Mouse (Mus musculus) limb, embryonic 12.5 days (tissue): ENCODE results near the gene Atp6v1e1. TPM values are rescaled to one million over a fixed set of nuclear protein-coding genes. Genes with fewer than 3 reads are reported as not detected.

Experiments
- ATAC-seq: fragments of 200-750 bp; cut with Nextera tagmentation; 2 replicates; pipeline ENCODE4 v1.8.0; 2017; ENCODE audit warnings: low read depth, moderate TSS enrichment; ENCODE audit not compliant: insufficient number of reproducible peaks, insufficient read depth, low FRiP score, low TSS enrichment
- H3K27ac ChIP-seq: fragments of 300-500 bp; sonication (generic); 2 replicates; pipeline ENCODE4 v1.5.1; 2016; ENCODE audit warnings: mild to moderate bottlenecking, moderate library complexity
- H3K27me3 ChIP-seq: fragments of 300-500 bp; sonication (generic); 2 replicates; pipeline ENCODE4 v1.6.1; 2016; ENCODE audit warnings: mild to moderate bottlenecking, moderate library complexity
- H3K36me3 ChIP-seq: fragments of 300-500 bp; sonication (generic); 2 replicates; pipeline ENCODE4 v1.6.1; 2016; ENCODE audit warnings: mild to moderate bottlenecking, moderate library complexity
- H3K4me1 ChIP-seq: fragments of 300-500 bp; sonication (generic); replicated peaks from 2 replicates; pipeline ENCODE4 v1.6.1; 2016
- H3K4me2 ChIP-seq: fragments of 300-500 bp; sonication (generic); 2 replicates; pipeline ENCODE4 v1.6.1; 2016; ENCODE audit warnings: mild to moderate bottlenecking, moderate library complexity
- H3K4me3 ChIP-seq: fragments of 300-500 bp; sonication (generic); replicated peaks from 2 replicates; pipeline ENCODE4 v1.5.1; 2016; ENCODE audit warnings: mild to moderate bottlenecking
- H3K9ac ChIP-seq: fragments of 300-500 bp; sonication (generic); replicated peaks from 2 replicates; pipeline ENCODE4 v1.6.1; 2016; ENCODE audit warnings: mild to moderate bottlenecking, moderate library complexity
- H3K9me3 ChIP-seq: fragments of 300-500 bp; sonication (generic); 2 replicates; pipeline ENCODE4 v1.6.1; 2016; ENCODE audit warnings: mild to moderate bottlenecking, moderate library complexity
- WGBS: fragments of 180-500 bp; shearing (Covaris S2); methylation state at CpG from one replicate; pipeline ENCODE4 v1.1.7; 2016; 5-methylcytosine and 5-hydroxymethylcytosine counted together
- polyA plus RNA-seq: library from polyadenylated mRNA; unstranded; fragments of >200 nt; fragmentation: Nextera tagmentation; extraction: Ambion mirVana; gene quantifications from 2 replicates; pipeline ENCODE4 v1.2.1, GENCODE M21; 2016

Atp6v1e1 gene
- polyA plus RNA-seq, 1 experiment from 2014 or later = 109 TPM

- Histone ChIP-seq H3K27me3 (no peaks in the 10 kb centered on the region), H3K9ac (no peak overlapping the region), H3K27ac (no peak overlapping the region), H3K36me3 (peaks cover 40% of the 10 kb centered on the region), H3K4me1 (peaks cover 5% of the 10 kb centered on the region; the same call in 1 of the 2 replicates), H3K9me3 (no peaks in the 10 kb centered on the region), H3K4me2 (no peak overlapping the region), H3K4me3 (no peak overlapping the region)
- no peak for ATAC-seq
- 94% methylated on average over 10 of the region's 11 CpGs for WGBS
Measured at GRCm38 (mm10) chr6:120790153-120790552, 32.4 kb downstream of the Atp6v1e1 start.

- no peak overlapping the region for H3K4me3 ChIP-seq
Measured at GRCm38 (mm10) chr6:120788904-120789303, 33.7 kb downstream of the Atp6v1e1 start.

GRCm38 (mm10) chr6:120788068-120788607 is 34.5 kb downstream of the Atp6v1e1 start:
- 77% methylated on average over 5 of the region's 5 CpGs for WGBS

More at GRCm38 (mm10) chr6:120788904-120789303, 33.7 kb downstream of the Atp6v1e1 start:
- Histone ChIP-seq H3K9me3 (no peaks in the 10 kb centered on the region), H3K27ac (no peak overlapping the region), H3K36me3 (peaks cover 28% of the 10 kb centered on the region), H3K4me2 (no peak overlapping the region), H3K9ac (no peak overlapping the region), H3K27me3 (no peaks in the 10 kb centered on the region), H3K4me1 (peaks cover 5% of the 10 kb centered on the region; the same call in 1 of the 2 replicates)
- no peak for ATAC-seq

GRCm38 (mm10) chr6:120784351-120784750 is 38.2 kb downstream of the Atp6v1e1 start:
- H3K9ac ChIP-seq = no peak overlapping the region
- no peak overlapping the region for H3K27ac ChIP-seq
- H3K36me3 ChIP-seq = no peaks in the 10 kb centered on the region
- no peak overlapping the region for H3K4me3 ChIP-seq
- H3K27me3 ChIP-seq = no peaks in the 10 kb centered on the region
- no peak overlapping the region for H3K4me2 ChIP-seq
- 57% methylated on average over 7 of the region's 7 CpGs for WGBS
- no peaks in the 10 kb centered on the region for H3K4me1 ChIP-seq
- H3K9me3 ChIP-seq = no peaks in the 10 kb centered on the region
- ATAC-seq = no peak

More at GRCm38 (mm10) chr6:120788068-120788607, 34.5 kb downstream of the Atp6v1e1 start:
- Histone ChIP-seq H3K9ac (no peak overlapping the region), H3K27ac (no peak overlapping the region), H3K9me3 (no peaks in the 10 kb centered on the region), H3K27me3 (no peaks in the 10 kb centered on the region), H3K36me3 (peaks cover 20% of the 10 kb centered on the region), H3K4me2 (no peak overlapping the region), H3K4me1 (peaks cover 5% of the 10 kb centered on the region; the same call in 1 of the 2 replicates), H3K4me3 (no peak overlapping the region)
- no peak for ATAC-seq

GRCm38 (mm10) chr6:120782948-120783347 is 39.6 kb downstream of the Atp6v1e1 start:
- Histone ChIP-seq H3K4me1 (no peaks in the 10 kb centered on the region), H3K27me3 (no peaks in the 10 kb centered on the region), H3K27ac (no peak overlapping the region), H3K4me3 (no peak overlapping the region), H3K36me3 (no peaks in the 10 kb centered on the region), H3K4me2 (no peak overlapping the region), H3K9me3 (no peaks in the 10 kb centered on the region), H3K9ac (no peak overlapping the region)
- no peak for ATAC-seq
- WGBS = 89% methylated on average over 2 of the region's 2 CpGs

GRCm38 (mm10) chr6:120778226-120778625 is 44.4 kb downstream of the Atp6v1e1 start:
- ATAC-seq = no peak
- WGBS = 59% methylated on average over 3 of the region's 3 CpGs
- no peak overlapping the region for H3K4me2 ChIP-seq
- H3K36me3 ChIP-seq = no peaks in the 10 kb centered on the region
- no peak overlapping the region for H3K9ac ChIP-seq
- H3K4me1 ChIP-seq = no peaks in the 10 kb centered on the region
- H3K4me3 ChIP-seq = no peak overlapping the region
- H3K9me3 ChIP-seq = no peaks in the 10 kb centered on the region
- no peak overlapping the region for H3K27ac ChIP-seq
- H3K27me3 ChIP-seq = no peaks in the 10 kb centered on the region

GRCm38 (mm10) chr6:120777533-120777932 is 45.1 kb downstream of the Atp6v1e1 start:
- H3K27ac ChIP-seq = no peak overlapping the region
- no peaks in the 10 kb centered on the region for H3K36me3 ChIP-seq
- no peak overlapping the region for H3K4me3 ChIP-seq
- no peaks in the 10 kb centered on the region for H3K27me3 ChIP-seq
- ATAC-seq = no peak
- H3K4me1 ChIP-seq = no peaks in the 10 kb centered on the region
- H3K9ac ChIP-seq = no peak overlapping the region
- no peak overlapping the region for H3K4me2 ChIP-seq
- H3K9me3 ChIP-seq = no peaks in the 10 kb centered on the region
- 82% methylated on average over 9 of the region's 9 CpGs for WGBS

GRCm38 (mm10) chr6:120776286-120776685 is 46.3 kb downstream of the Atp6v1e1 start:
- H3K4me2 ChIP-seq = no peak overlapping the region
- no peak for ATAC-seq
- H3K27ac ChIP-seq = no peak overlapping the region
- WGBS = 92% methylated on average over 3 of the region's 3 CpGs
- H3K9ac ChIP-seq = no peak overlapping the region
- no peaks in the 10 kb centered on the region for H3K27me3 ChIP-seq
- no peaks in the 10 kb centered on the region for H3K9me3 ChIP-seq
- no peaks in the 10 kb centered on the region for H3K4me1 ChIP-seq
- no peak overlapping the region for H3K4me3 ChIP-seq
- H3K36me3 ChIP-seq = peaks cover 2% of the 10 kb centered on the region; the same call in 1 of the 2 replicates

GRCm38 (mm10) chr6:120773763-120774162 is 48.8 kb downstream of the Atp6v1e1 start:
- Histone ChIP-seq H3K36me3 (peaks cover 4% of the 10 kb centered on the region; the same call in 1 of the 2 replicates), H3K9ac (no peak overlapping the region), H3K9me3 (no peaks in the 10 kb centered on the region), H3K4me1 (no peaks in the 10 kb centered on the region), H3K4me2 (no peak overlapping the region), H3K27ac (no peak overlapping the region), H3K4me3 (no peak overlapping the region), H3K27me3 (no peaks in the 10 kb centered on the region)
- 94% methylated on average over 6 of the region's 6 CpGs for WGBS
- no peak for ATAC-seq

- H3K9ac ChIP-seq = no peak within 1 kb of the TSS
- H3K36me3 ChIP-seq = peaks cover 5% of the 10 kb centered on the region
- no peak within 1 kb of the TSS for H3K27ac ChIP-seq
- no peaks in the 10 kb centered on the region for H3K27me3 ChIP-seq
- H3K4me2 ChIP-seq = no peak within 1 kb of the TSS
- no peak for ATAC-seq
- no peaks in the 10 kb centered on the region for H3K9me3 ChIP-seq
- no peak within 1 kb of the TSS for H3K4me3 ChIP-seq
- 71% methylated on average over 5 of the region's 5 CpGs for WGBS
- H3K4me1 ChIP-seq = no peaks in the 10 kb centered on the region
Measured at GRCm38 (mm10) chr6:120773149-120773628, 49.4 kb downstream of the Atp6v1e1 start, which contains the start of gene Slc25a18. Gene Slc25a18, plus strand, starts transcription at chr6:120773578.

GRCm38 (mm10) chr6:120772025-120772424 is 50.6 kb downstream of the Atp6v1e1 start:
- no peak overlapping the region for H3K4me2 ChIP-seq
- H3K9me3 ChIP-seq = no peaks in the 10 kb centered on the region
- no peak overlapping the region for H3K9ac ChIP-seq
- no peak overlapping the region for H3K27ac ChIP-seq
- H3K4me3 ChIP-seq = no peak overlapping the region
- H3K36me3 ChIP-seq = peaks cover 9% of the 10 kb centered on the region
- no peak for ATAC-seq
- no peaks in the 10 kb centered on the region for H3K4me1 ChIP-seq
- H3K27me3 ChIP-seq = no peaks in the 10 kb centered on the region

GRCm38 (mm10) chr6:120771366-120771765 is 51.2 kb downstream of the Atp6v1e1 start:
- ATAC-seq = no peak
- peaks cover 14% of the 10 kb centered on the region for H3K36me3 ChIP-seq

More at GRCm38 (mm10) chr6:120771366-120771765, 51.2 kb downstream of the Atp6v1e1 start:
- Histone ChIP-seq H3K27ac (no peak overlapping the region), H3K4me2 (no peak overlapping the region), H3K4me3 (no peak overlapping the region), H3K9ac (no peak overlapping the region), H3K27me3 (no peaks in the 10 kb centered on the region), H3K4me1 (no peaks in the 10 kb centered on the region), H3K9me3 (no peaks in the 10 kb centered on the region)
- 90% methylated on average over 1 of the region's 1 CpGs for WGBS
